Mouse (Mus musculus) myocyte (in vitro differentiated cells): ENCODE results near the gene Plagl2. TPM values are rescaled to one million over a fixed set of nuclear protein-coding genes. Genes with fewer than 3 reads are reported as not detected.
"Not testable (repeated sequence)": the region's sequence is repeated elsewhere in the genome, so short reads cannot be mapped to it uniquely, and the experiment has no call there.

ENCODE experiments used
- H3K27me3 ChIP-seq: one replicate; pipeline ENCODE4 v1.6.1; 2011; ENCODE audit not compliant: control insufficient read depth, insufficient read depth, insufficient read length
- H3K36me3 ChIP-seq: one replicate; pipeline ENCODE4 v1.6.1; 2011; ENCODE audit not compliant: control insufficient read depth, insufficient read depth
- H3K4me2 ChIP-seq: one replicate; pipeline ENCODE4 v1.6.1; 2011; ENCODE audit warnings: low read depth, control low read depth
- H3K4me3 ChIP-seq: one replicate; pipeline ENCODE4 v1.5.1; 2011; ENCODE audit warnings: mild to moderate bottlenecking, control low read depth, moderate library complexity
- H3K79me2 ChIP-seq: one replicate; pipeline ENCODE4 v1.6.1; 2011; ENCODE audit not compliant: control insufficient read depth, insufficient read depth
- H3ac ChIP-seq: one replicate; pipeline ENCODE4 v1.6.1; 2011; ENCODE audit not compliant: control insufficient read depth, insufficient read length
- CEBPB ChIP-seq: IDR thresholded peaks from 2 replicates; pipeline ENCODE4 v1.6.1; 2011; ENCODE audit warnings: mild to moderate bottlenecking, moderate library complexity; ENCODE audit not compliant: poor library complexity, insufficient read depth, severe bottlenecking
- E2F4 ChIP-seq: IDR thresholded peaks from one replicate; pipeline ENCODE4 v1.6.1; 2011; ENCODE audit warnings: mild to moderate bottlenecking, control low read depth, moderate library complexity; ENCODE audit not compliant: insufficient read depth
- MAX ChIP-seq: IDR thresholded peaks from one replicate; pipeline ENCODE4 v1.6.1; 2011; ENCODE audit warnings: low read depth, mild to moderate bottlenecking, control low read depth
- MYOD1 ChIP-seq, 3 experiments: IDR thresholded peaks; one replicate each; pipeline ENCODE4 v1.6.1; 2011; ENCODE audit warnings: control low read depth in 2 of 3, low read depth in 2 of 3, mild to moderate bottlenecking in 2 of 3, moderate library complexity in 1 of 3; ENCODE audit not compliant: insufficient read length in 2 of 3, control insufficient read depth in 1 of 3
- MYOG ChIP-seq, 3 experiments: IDR thresholded peaks; one replicate each; pipeline ENCODE4 v1.6.1; 2011; ENCODE audit warnings: control low read depth in 2 of 3, low read depth in 2 of 3, mild to moderate bottlenecking in 2 of 3; ENCODE audit not compliant: insufficient read length in 2 of 3, control insufficient read depth in 1 of 3, insufficient read depth in 1 of 3
- POLR2A ChIP-seq: IDR thresholded peaks from one replicate; pipeline ENCODE4 v1.6.1; 2011; ENCODE audit warnings: low read depth, mild to moderate bottlenecking, control low read depth, moderate library complexity; ENCODE audit not compliant: insufficient read length
- POLR2AphosphoS2 ChIP-seq: IDR thresholded peaks from one replicate; pipeline ENCODE4 v1.6.1; 2011; ENCODE audit warnings: low read depth, control low read depth; ENCODE audit not compliant: insufficient read length
- REST ChIP-seq: IDR thresholded peaks from one replicate; pipeline ENCODE4 v1.6.1; 2011; ENCODE audit warnings: mild to moderate bottlenecking, control low read depth, moderate library complexity; ENCODE audit not compliant: insufficient read depth, insufficient read length
- SRF ChIP-seq: IDR thresholded peaks from one replicate; pipeline ENCODE4 v1.6.1; 2011; ENCODE audit warnings: low read depth; ENCODE audit not compliant: control insufficient read depth, insufficient read length
- TCF12 ChIP-seq: IDR thresholded peaks from one replicate; pipeline ENCODE4 v1.6.1; 2011; ENCODE audit warnings: mild to moderate bottlenecking, control low read depth; ENCODE audit not compliant: poor library complexity, insufficient read depth, severe bottlenecking
- TCF3 ChIP-seq: IDR thresholded peaks from one replicate; pipeline ENCODE4 v1.6.1; 2011; ENCODE audit warnings: low read depth, control low read depth; ENCODE audit not compliant: insufficient read length
- USF1 ChIP-seq: IDR thresholded peaks from one replicate; pipeline ENCODE4 v1.6.1; 2011; ENCODE audit warnings: low read depth, mild to moderate bottlenecking, control low read depth, moderate library complexity
- polyA plus RNA-seq: library from polyadenylated mRNA; unstranded; fragments of >200 nt; fragmentation: generic; extraction: Trizol; gene quantifications from one replicate; pipeline ENCODE4 v1.2.1, GENCODE M21; 2012; ENCODE audit warnings: missing spikeins

The Plagl2 gene
- polyA plus RNA-seq, result 4.2 TPM

DNA sequence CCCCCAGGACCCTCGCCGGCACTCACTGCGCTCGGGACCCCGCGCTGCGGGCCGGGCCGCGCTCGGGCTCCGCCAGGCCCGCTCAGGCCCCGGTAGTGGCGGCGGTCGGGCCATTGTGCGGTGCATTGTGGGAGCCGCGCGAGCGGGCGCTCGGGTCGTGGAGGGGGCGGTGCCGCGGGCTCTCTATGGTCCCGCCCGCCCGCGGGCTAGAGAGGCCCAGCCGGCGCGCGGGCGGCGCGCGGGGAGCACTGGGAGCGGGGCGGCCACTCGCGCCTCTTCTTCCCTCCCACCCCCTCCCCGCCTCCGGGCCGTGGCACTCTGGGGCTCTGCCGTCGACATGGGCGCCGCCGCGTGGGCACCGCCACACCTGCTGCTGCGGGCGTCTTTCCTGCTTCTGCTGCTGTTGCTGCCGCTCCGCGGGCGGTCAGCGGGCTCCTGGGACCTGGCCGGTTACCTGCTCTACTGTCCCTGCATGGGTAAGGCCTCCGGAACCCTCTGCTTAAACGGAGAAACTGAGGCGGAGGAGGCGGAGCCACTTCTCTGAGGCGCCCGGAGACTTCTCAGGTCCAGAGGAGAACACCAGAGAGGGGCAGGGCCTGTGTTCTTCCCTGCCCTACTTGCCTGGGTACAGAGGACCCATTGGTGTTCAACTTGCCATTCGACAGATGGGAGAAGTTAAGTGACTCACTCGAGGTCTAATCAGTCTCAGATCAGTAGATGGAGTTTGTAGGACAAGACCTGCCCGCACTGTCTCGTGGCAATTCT lies at the start of gene Plagl2, which contains the start of gene Pofut1:
Plagl2 (minus strand) TSS at position 177 of the 765 bp plus-strand sequence.
Pofut1 (plus strand) TSS at position 284 of the 765 bp plus-strand sequence.
- TF ChIP-seq REST (no peak), POLR2A (peak; percentile 61), USF1 (no peak), MYOD1 (IDR thresholded peaks at IDR 0.05; ENCODE audit: control insufficient read depth in 1 of 3, insufficient read length in 2 of 3, low read depth in 2 of 3) (peak in 2 of 3 experiments; percentile 66 to 89), POLR2AphosphoS2 (peak; percentile 33), E2F4 (peak; percentile 57), MYOG (IDR thresholded peaks at IDR 0.05; ENCODE audit: control insufficient read depth in 1 of 3, insufficient read depth in 1 of 3, insufficient read length in 2 of 3, low read depth in 2 of 3) (peak in 2 of 3 experiments; percentile 65 to 74)
- H3K4me3 ChIP-seq, result peak within 1 kb of the TSS; percentile 97
- peaks cover 6% of the 10 kb centered on the region for H3K36me3 ChIP-seq
- peaks cover 47% of the 10 kb centered on the region for H3K79me2 ChIP-seq
- no peaks in the 10 kb centered on the region for H3K27me3 ChIP-seq
- H3K4me2 ChIP-seq, result peak within 1 kb of the TSS; percentile 96
- peak within 1 kb of the TSS; percentile 76 for H3ac ChIP-seq

DNA sequence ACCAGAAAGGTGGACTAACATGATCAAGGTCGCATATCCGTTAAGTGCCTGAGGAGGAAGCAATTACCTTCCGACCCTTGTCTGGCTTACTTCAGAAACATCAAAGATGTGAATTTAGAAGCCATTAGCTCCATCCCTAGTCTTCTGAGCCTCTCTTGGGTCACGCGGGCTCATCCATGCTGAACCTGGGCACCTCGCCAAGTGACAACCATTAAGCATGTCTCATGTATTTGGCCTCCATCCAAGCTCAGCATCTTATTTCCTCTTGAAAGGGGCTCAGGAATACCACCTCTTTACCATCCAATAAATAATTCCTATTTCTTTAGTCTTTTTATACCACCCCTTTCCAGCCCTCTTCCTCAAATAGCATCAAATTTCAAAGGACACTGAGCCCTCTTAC lies 46.6 kb upstream of the Plagl2 start:
- no peak overlapping the region for H3K4me2 ChIP-seq
- peaks cover 10% of the 10 kb centered on the region for H3K79me2 ChIP-seq
- no peak for TF ChIP-seq REST
- no peak for TF ChIP-seq POLR2AphosphoS2
- no peak for TF ChIP-seq E2F4
- TF ChIP-seq MYOD1 (IDR thresholded peaks at IDR 0.05; ENCODE audit: control insufficient read depth in 1 of 3, insufficient read length in 2 of 3, low read depth in 2 of 3), result no peak
- no peak for TF ChIP-seq SRF
- no peak for TF ChIP-seq MAX
- no peak for TF ChIP-seq MYOG (IDR thresholded peaks at IDR 0.05; ENCODE audit: control insufficient read depth in 1 of 3, insufficient read depth in 1 of 3, insufficient read length in 2 of 3, low read depth in 2 of 3)
- no peak for TF ChIP-seq TCF12
- no peak for TF ChIP-seq USF1
- H3K4me3 ChIP-seq, result no peak overlapping the region
- no peaks in the 10 kb centered on the region for H3K27me3 ChIP-seq
- H3K36me3 ChIP-seq, result no peaks in the 10 kb centered on the region
- H3ac ChIP-seq, result no peak overlapping the region

DNA sequence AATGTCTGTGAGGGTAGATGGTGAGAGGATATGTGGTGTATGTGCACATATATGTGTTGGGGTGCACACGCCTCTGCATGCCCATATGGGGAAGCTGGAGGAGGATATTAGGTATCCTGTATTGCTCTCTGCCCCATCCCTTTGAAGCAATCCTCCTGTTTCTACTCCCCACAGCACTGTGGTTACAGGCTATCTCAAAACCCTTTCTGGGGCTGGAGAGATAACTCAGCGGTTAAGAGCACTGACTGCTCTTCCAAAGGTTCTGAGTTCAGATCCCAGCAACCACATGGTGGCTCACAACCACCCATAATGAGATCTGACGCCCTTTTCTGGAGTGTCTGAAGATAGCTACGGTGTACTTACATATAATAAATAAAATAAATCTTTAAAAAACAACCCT lies 45.3 kb upstream of the Plagl2 start:
- H3K4me2 ChIP-seq, result no peak overlapping the region
- H3K27me3 ChIP-seq, result no peaks in the 10 kb centered on the region
- no peaks in the 10 kb centered on the region for H3K36me3 ChIP-seq
- H3K4me3 ChIP-seq, result no peak overlapping the region
- no peak overlapping the region for H3ac ChIP-seq
- TF ChIP-seq MYOD1 (IDR thresholded peaks at IDR 0.05; ENCODE audit: control insufficient read depth in 1 of 3, insufficient read length in 2 of 3, low read depth in 2 of 3) (no peak), REST (no peak), MAX (no peak), CEBPB (no peak), MYOG (IDR thresholded peaks at IDR 0.05; ENCODE audit: control insufficient read depth in 1 of 3, insufficient read depth in 1 of 3, insufficient read length in 2 of 3, low read depth in 2 of 3) (no peak), POLR2A (no peak), TCF3 (no peak), E2F4 (no peak), TCF12 (no peak), POLR2AphosphoS2 (no peak), SRF (no peak), USF1 (no peak)
- H3K79me2 ChIP-seq, result peaks cover 1% of the 10 kb centered on the region

GRCm38 (mm10) chr2:153283919-153284318 lies 42.7 kb upstream of the Plagl2 start:
- Histone ChIP-seq H3K79me2 (no peaks in the 10 kb centered on the region), H3K4me3 (no peak overlapping the region), H3K4me2 (no peak overlapping the region), H3ac (no peak overlapping the region), H3K36me3 (no peaks in the 10 kb centered on the region), H3K27me3 (no peaks in the 10 kb centered on the region)
- no peak for TF ChIP-seq TCF12
- no peak for TF ChIP-seq MYOG (IDR thresholded peaks at IDR 0.05; ENCODE audit: control insufficient read depth in 1 of 3, insufficient read depth in 1 of 3, insufficient read length in 2 of 3, low read depth in 2 of 3)
- no peak for TF ChIP-seq CEBPB
- TF ChIP-seq E2F4, result no peak
- no peak for TF ChIP-seq REST
- no peak for TF ChIP-seq POLR2AphosphoS2
- no peak for TF ChIP-seq POLR2A
- no peak for TF ChIP-seq MAX
- TF ChIP-seq SRF, result no peak
- TF ChIP-seq MYOD1 (IDR thresholded peaks at IDR 0.05; ENCODE audit: control insufficient read depth in 1 of 3, insufficient read length in 2 of 3, low read depth in 2 of 3), result no peak
- no peak for TF ChIP-seq USF1
- TF ChIP-seq TCF3, result no peak

- Histone ChIP-seq H3K4me3 (no peak overlapping the region), H3K36me3 (no peaks in the 10 kb centered on the region), H3K79me2 (no peaks in the 10 kb centered on the region), H3ac (no peak overlapping the region), H3K27me3 (no peaks in the 10 kb centered on the region), H3K4me2 (no peak overlapping the region)
- TF ChIP-seq SRF, result no peak
- TF ChIP-seq MAX, result no peak
- no peak for TF ChIP-seq USF1
- no peak for TF ChIP-seq TCF3
- no peak for TF ChIP-seq MYOG (IDR thresholded peaks at IDR 0.05; ENCODE audit: control insufficient read depth in 1 of 3, insufficient read depth in 1 of 3, insufficient read length in 2 of 3, low read depth in 2 of 3)
- no peak for TF ChIP-seq POLR2AphosphoS2
Observed at GRCm38 (mm10) chr2:153278357-153278756, 37.1 kb upstream of the Plagl2 start.

GRCm38 (mm10) chr2:153276846-153277245 lies 35.6 kb upstream of the Plagl2 start:
- not testable (repeated sequence) for H3K27me3 ChIP-seq, H3K36me3 ChIP-seq, H3K4me2 ChIP-seq, H3K4me3 ChIP-seq, H3K79me2 ChIP-seq, H3ac ChIP-seq
